ENCODE assay signal across 22 mouse cellular contexts in genomic region chrX:102302476-102302875, GRCm38 (mm10). TPM values are rescaled to one million over a fixed set of nuclear protein-coding genes. Genes with fewer than 3 reads are reported as not detected.
DNase-seq lines count a peak whose midpoint lies in the region; ATAC-seq lines count a peak whose summit lies in the region.
"Had no signal": no experiment of that assay in that cellular context is flagged by ENCODE, and none has a peak within 500 bp of the region (broad histone marks: within the 10 kb centered on the region; RNA-seq: fewer than 3 reads in every experiment).

No protein-coding gene starts in this region.

- no peak overlapping the region for H3K4me3 ChIP-seq in heart, embryonic 10.5 days
- H3K4me3 ChIP-seq in neural tube, embryonic 11.5 days (ENCODE audit: low read depth, low read length) = no peak overlapping the region
- no peak overlapping the region for H3K4me3 ChIP-seq in neural tube, embryonic 15.5 days (replicated peaks)
- H3K4me3 ChIP-seq: embryonic facial prominence, embryonic 15.5 days; heart, embryonic 12.5 days; liver, embryonic 13.5 days; neural tube, embryonic 13.5 days had no signal

- H3K36me3 ChIP-seq in heart, embryonic 10.5 days = no peaks in the 10 kb centered on the region
- H3K36me3 ChIP-seq in neural tube, embryonic 11.5 days (ENCODE audit: control insufficient read depth, insufficient read depth, low read length) = no peaks in the 10 kb centered on the region
- H3K36me3 ChIP-seq in neural tube, embryonic 15.5 days = no peaks in the 10 kb centered on the region
- H3K36me3 ChIP-seq: embryonic facial prominence, embryonic 15.5 days; heart, embryonic 12.5 days; liver, embryonic 13.5 days; neural tube, embryonic 13.5 days had no signal

- no peak for DNase-seq in heart, embryonic 10.5 days (ENCODE audit: low spot score)
- DNase-seq in heart, adult 11 months = no peak
- DNase-seq in neural tube, embryonic 11.5 days (ENCODE audit: low spot score) = peak; percentile 15
- peak; percentile 19 for DNase-seq in forelimb bud, embryonic 11.5 days (ENCODE audit: low read depth, low spot score)
- no peak for DNase-seq in natural killer cell, adult 2 months (ENCODE audit: low spot score in 2 of 2)
- no peak for DNase-seq in ovary, postnatal 36 days (ENCODE audit: low spot score)
- DNase-seq: adrenal gland, postnatal 36 days; cerebellum, adult 9-10 months; heart, postnatal 10 days; kidney, adult 8-10 months; kidney, postnatal 4 days; liver, embryonic 13.5 days; lung, adult 2 months; lung, postnatal 14 days; midbrain, embryonic 14.5 days; right cerebral cortex, adult 18-20 months; right cerebral cortex, postnatal 4 days; thymus, postnatal 14 days had no signal

- peaks cover 18% of the 10 kb centered on the region; the same call in 1 of the 2 replicates for H3K4me1 ChIP-seq in heart, embryonic 10.5 days
- H3K4me1 ChIP-seq in neural tube, embryonic 11.5 days (ENCODE audit: control insufficient read depth, insufficient read depth, low read length) = no peaks in the 10 kb centered on the region
- H3K4me1 ChIP-seq in neural tube, embryonic 15.5 days = no peaks in the 10 kb centered on the region
- H3K4me1 ChIP-seq: embryonic facial prominence, embryonic 15.5 days; neural tube, embryonic 13.5 days had no signal

- no peak overlapping the region for H3K4me2 ChIP-seq in neural tube, embryonic 11.5 days (ENCODE audit: low read depth)
- no peak overlapping the region for H3K4me2 ChIP-seq in neural tube, embryonic 15.5 days
- H3K4me2 ChIP-seq: embryonic facial prominence, embryonic 15.5 days; heart, embryonic 12.5 days; liver, embryonic 13.5 days; neural tube, embryonic 13.5 days had no signal

- peak overlapping the region; percentile 42; the same call in 1 of the 2 replicates for H3K27ac ChIP-seq in heart, embryonic 10.5 days
- H3K27ac ChIP-seq in neural tube, embryonic 11.5 days (ENCODE audit: low read depth, low read length) = no peak overlapping the region
- no peak overlapping the region for H3K27ac ChIP-seq in neural tube, embryonic 15.5 days (replicated peaks)
- H3K27ac ChIP-seq: embryonic facial prominence, embryonic 15.5 days; liver, embryonic 13.5 days; neural tube, embryonic 13.5 days had no signal

- 37% methylated on average over 3 of the region's 3 CpGs for WGBS in heart, embryonic 10.5 days
- 54% methylated on average over 3 of the region's 3 CpGs for WGBS in neural tube, embryonic 11.5 days
- WGBS in neural tube, embryonic 15.5 days = 58% methylated on average over 3 of the region's 3 CpGs

- no peak for ATAC-seq in neural tube, embryonic 11.5 days (ENCODE audit: insufficient read depth, low FRiP score, low TSS enrichment)
- no peak for ATAC-seq in neural tube, embryonic 15.5 days (ENCODE audit: low FRiP score)

- no peak overlapping the region for H3K9ac ChIP-seq in neural tube, embryonic 11.5 days (ENCODE audit: low read length)
- no peak overlapping the region for H3K9ac ChIP-seq in neural tube, embryonic 15.5 days (replicated peaks)
- H3K9ac ChIP-seq: embryonic facial prominence, embryonic 15.5 days; heart, embryonic 12.5 days; liver, embryonic 13.5 days; neural tube, embryonic 13.5 days had no signal

- H3K9me3 ChIP-seq in heart, embryonic 10.5 days = no peaks in the 10 kb centered on the region
- no peaks in the 10 kb centered on the region for H3K9me3 ChIP-seq in neural tube, embryonic 11.5 days (ENCODE audit: control insufficient read depth, low read length)
- H3K9me3 ChIP-seq in neural tube, embryonic 15.5 days (replicated peaks) = no peaks in the 10 kb centered on the region
- H3K9me3 ChIP-seq: embryonic facial prominence, embryonic 15.5 days; heart, embryonic 12.5 days; liver, embryonic 13.5 days; neural tube, embryonic 13.5 days had no signal

- H3K27me3 ChIP-seq in heart, embryonic 10.5 days (ENCODE audit: insufficient read depth, poor library complexity, severe bottlenecking) = peaks cover 42% of the 10 kb centered on the region
- 0 out of 2 replicates have a peak, but pooled peaks cover 8% of the 10 kb centered on the region for H3K27me3 ChIP-seq in neural tube, embryonic 11.5 days (ENCODE audit: control insufficient read depth, insufficient read depth, low read length)
- H3K27me3 ChIP-seq in neural tube, embryonic 15.5 days (replicated peaks) = peaks cover 34% of the 10 kb centered on the region
- H3K27me3 ChIP-seq: liver, embryonic 13.5 days had no signal

RNA-seq across cellular contexts. Expression of gene Cited1, which starts 50.5 kb away (rescaled TPM):
- polyA plus RNA-seq in heart, embryonic 10.5 days (2016; fragmentation: Nextera tagmentation; extraction: Ambion mirVana) = 374 and 827 TPM in 2 replicates
- polyA plus RNA-seq in neural tube, embryonic 11.5 days (2014; fragmentation: Nextera tagmentation; extraction: Ambion mirVana) = 4.4 and 6.0 TPM in 2 replicates
- polyA plus RNA-seq in neural tube, embryonic 15.5 days (2015; fragmentation: Nextera tagmentation; extraction: Ambion mirVana) = 9.9 and 13.2 TPM in 2 replicates

Comparison
In these comparisons a context has a peak if more than half of its experiments do, and no peak if none do; other contexts are left out.
1. DNase-seq: peak in neural tube, embryonic 11.5 days (single experiment) and forelimb bud, embryonic 11.5 days (single experiment); none in heart, embryonic 10.5 days (single experiment), heart, adult 11 months (single experiment), natural killer cell, adult 2 months (0 of 2) and ovary, postnatal 36 days (single experiment).
2. RNA of gene Cited1, which starts 50.5 kb away (polyA plus RNA-seq): 374 to 827 TPM in heart, embryonic 10.5 days; 9.9 to 13.2 TPM in neural tube, embryonic 15.5 days and 4.4 to 6.0 TPM in neural tube, embryonic 11.5 days; every median in the first group is over 10 times any median in the second.